Mouse (Mus musculus): Measurements from ENCODE around the gene Uba7. TPM values are rescaled to one million over a fixed set of nuclear protein-coding genes. Genes with fewer than 3 reads are reported as not detected.
A peak's percentile ranks its signal among the peaks of the same experiment; 100 is the strongest.

Uba7 gene
- polyA plus RNA-seq, 1 experiment from 2014 or later = 48.0 TPM

GRCm38 (mm10) chr9:107994464-107994863 lies 19.2 kb downstream of the Uba7 start:
- Histone ChIP-seq H3K36me3 (ENCODE audit: control insufficient read depth, insufficient read depth, low read length) (no peaks in the 10 kb centered on the region), H3K27me3 (replicated peaks; ENCODE audit: control insufficient read depth, insufficient read depth, low read length) (no peaks in the 10 kb centered on the region), H3K4me3 (ENCODE audit: low read depth, low read length) (no peak overlapping the region), H3K4me1 (replicated peaks; ENCODE audit: control insufficient read depth, insufficient read depth, low read length) (no peaks in the 10 kb centered on the region), H3K4me2 (ENCODE audit: low read length) (no peak overlapping the region), H3K9me3 (ENCODE audit: control insufficient read depth, low read length) (no peaks in the 10 kb centered on the region), H3K9ac (ENCODE audit: low read length) (no peak overlapping the region), H3K27ac (ENCODE audit: low read depth) (no peak overlapping the region)
- DNase-seq (ENCODE audit: low spot score) = no peak
- no peak for ATAC-seq (replicated peaks; ENCODE audit: low FRiP score, low TSS enrichment, low read depth)
- WGBS = 48% methylated on average over 2 of the region's 2 CpGs

GRCm38 (mm10) chr9:107995513-107995912 lies 20.2 kb downstream of the Uba7 start:
- Histone ChIP-seq H3K9ac (ENCODE audit: low read length) (no peak overlapping the region), H3K27ac (ENCODE audit: low read depth) (no peak overlapping the region), H3K4me3 (ENCODE audit: low read depth, low read length) (no peak overlapping the region), H3K9me3 (ENCODE audit: control insufficient read depth, low read length) (no peaks in the 10 kb centered on the region), H3K4me2 (ENCODE audit: low read length) (no peak overlapping the region), H3K4me1 (replicated peaks; ENCODE audit: control insufficient read depth, insufficient read depth, low read length) (no peaks in the 10 kb centered on the region), H3K27me3 (replicated peaks; ENCODE audit: control insufficient read depth, insufficient read depth, low read length) (no peaks in the 10 kb centered on the region), H3K36me3 (ENCODE audit: control insufficient read depth, insufficient read depth, low read length) (no peaks in the 10 kb centered on the region)
- ATAC-seq (replicated peaks; ENCODE audit: low FRiP score, low TSS enrichment, low read depth) (no peak), DNase-seq (ENCODE audit: low spot score) (no peak)
- WGBS = 94% methylated on average over 21 of the region's 21 CpGs

- Histone ChIP-seq H3K36me3 (ENCODE audit: control insufficient read depth, insufficient read depth, low read length) (no peaks in the 10 kb centered on the region), H3K4me1 (replicated peaks; ENCODE audit: control insufficient read depth, insufficient read depth, low read length) (no peaks in the 10 kb centered on the region), H3K27ac (ENCODE audit: low read depth) (no peak within 1 kb of the TSS), H3K27me3 (replicated peaks; ENCODE audit: control insufficient read depth, insufficient read depth, low read length) (no peaks in the 10 kb centered on the region), H3K4me3 (ENCODE audit: low read depth, low read length) (no peak within 1 kb of the TSS), H3K9ac (ENCODE audit: low read length) (no peak within 1 kb of the TSS), H3K9me3 (ENCODE audit: control insufficient read depth, low read length) (no peaks in the 10 kb centered on the region), H3K4me2 (ENCODE audit: low read length) (no peak within 1 kb of the TSS)
- ATAC-seq (replicated peaks; ENCODE audit: low FRiP score, low TSS enrichment, low read depth) (no peak), DNase-seq (ENCODE audit: low spot score) (no peak)
- WGBS = 86% methylated on average over 5 of the region's 5 CpGs
Observed at GRCm38 (mm10) chr9:107996049-107996448, 20.7 kb downstream of the Uba7 start, which contains the start of gene Gm20662. TSS of gene Gm20662 (plus strand) at chr9:107996349.

- Histone ChIP-seq H3K4me1 (replicated peaks; ENCODE audit: control insufficient read depth, insufficient read depth, low read length) (peaks cover 19% of the 10 kb centered on the region), H3K36me3 (ENCODE audit: control insufficient read depth, insufficient read depth, low read length) (no peaks in the 10 kb centered on the region), H3K4me3 (ENCODE audit: low read depth, low read length) (peak within 1 kb of the TSS; percentile 98), H3K4me2 (ENCODE audit: low read length) (peak within 1 kb of the TSS; percentile 91), H3K27me3 (replicated peaks; ENCODE audit: control insufficient read depth, insufficient read depth, low read length) (no peaks in the 10 kb centered on the region), H3K9ac (ENCODE audit: low read length) (peak within 1 kb of the TSS; percentile 93), H3K27ac (ENCODE audit: low read depth) (peak within 1 kb of the TSS; percentile 93), H3K9me3 (ENCODE audit: control insufficient read depth, low read length) (no peaks in the 10 kb centered on the region)
- peak; percentile 100 for DNase-seq (ENCODE audit: low spot score)
- peak; percentile 99 for ATAC-seq (replicated peaks; ENCODE audit: low FRiP score, low TSS enrichment, low read depth)
- under 1% methylated on average over 51 of the region's 51 CpGs for WGBS
Observed at GRCm38 (mm10) chr9:108001922-108002770, 26.8 kb downstream of the Uba7 start, which contains the start of gene Ip6k1. TSS of gene Ip6k1 (plus strand) at chr9:108002501.

- DNase-seq (ENCODE audit: low spot score) (no peak), ATAC-seq (replicated peaks; ENCODE audit: low FRiP score, low TSS enrichment, low read depth) (peak; percentile 61)
- Histone ChIP-seq H3K9ac (ENCODE audit: low read length) (peak overlapping the region; percentile 93), H3K27me3 (replicated peaks; ENCODE audit: control insufficient read depth, insufficient read depth, low read length) (no peaks in the 10 kb centered on the region), H3K4me1 (replicated peaks; ENCODE audit: control insufficient read depth, insufficient read depth, low read length) (peaks cover 19% of the 10 kb centered on the region), H3K27ac (ENCODE audit: low read depth) (peak overlapping the region; percentile 93), H3K36me3 (ENCODE audit: control insufficient read depth, insufficient read depth, low read length) (no peaks in the 10 kb centered on the region), H3K4me2 (ENCODE audit: low read length) (peak overlapping the region; percentile 82), H3K4me3 (ENCODE audit: low read depth, low read length) (peak overlapping the region; percentile 98), H3K9me3 (ENCODE audit: control insufficient read depth, low read length) (no peaks in the 10 kb centered on the region)
- WGBS = under 1% methylated on average over 49 of the region's 50 CpGs
Observed at GRCm38 (mm10) chr9:108002778-108003530, 27.6 kb downstream of the Uba7 start.

- WGBS = 14% methylated on average over 8 of the region's 8 CpGs
- peak overlapping the region; percentile 93 for H3K27ac ChIP-seq (ENCODE audit: low read depth)
Observed at GRCm38 (mm10) chr9:108003531-108003890, 28.2 kb downstream of the Uba7 start.

GRCm38 (mm10) chr9:108008041-108008440 lies 32.7 kb downstream of the Uba7 start:
- 0 out of 2 replicates have a peak, but pooled peaks cover 6% of the 10 kb centered on the region for H3K36me3 ChIP-seq (ENCODE audit: control insufficient read depth, insufficient read depth, low read length)
- ATAC-seq (replicated peaks; ENCODE audit: low FRiP score, low TSS enrichment, low read depth) (no peak), DNase-seq (ENCODE audit: low spot score) (no peak)
- H3K9ac ChIP-seq (ENCODE audit: low read length) = no peak overlapping the region
- no peak overlapping the region for H3K4me2 ChIP-seq (ENCODE audit: low read length)
- no peaks in the 10 kb centered on the region for H3K27me3 ChIP-seq (replicated peaks; ENCODE audit: control insufficient read depth, insufficient read depth, low read length)
- H3K4me3 ChIP-seq (ENCODE audit: low read depth, low read length) = no peak overlapping the region
- peaks cover 13% of the 10 kb centered on the region for H3K4me1 ChIP-seq (replicated peaks; ENCODE audit: control insufficient read depth, insufficient read depth, low read length)
- H3K9me3 ChIP-seq (ENCODE audit: control insufficient read depth, low read length) = no peaks in the 10 kb centered on the region
- H3K27ac ChIP-seq (ENCODE audit: low read depth) = no peak overlapping the region
- 91% methylated on average over 5 of the region's 5 CpGs for WGBS

More at GRCm38 (mm10) chr9:108003531-108003890, 28.2 kb downstream of the Uba7 start:
- H3K4me3 ChIP-seq (ENCODE audit: low read depth, low read length) = peak overlapping the region; percentile 98
- H3K9me3 ChIP-seq (ENCODE audit: control insufficient read depth, low read length) = no peaks in the 10 kb centered on the region
- DNase-seq (ENCODE audit: low spot score) (peak; percentile 60), ATAC-seq (replicated peaks; ENCODE audit: low FRiP score, low TSS enrichment, low read depth) (no peak)
- H3K4me1 ChIP-seq (replicated peaks; ENCODE audit: control insufficient read depth, insufficient read depth, low read length) = peaks cover 19% of the 10 kb centered on the region
- no peaks in the 10 kb centered on the region for H3K36me3 ChIP-seq (ENCODE audit: control insufficient read depth, insufficient read depth, low read length)
- peak overlapping the region; percentile 82 for H3K4me2 ChIP-seq (ENCODE audit: low read length)
- peak overlapping the region; percentile 93 for H3K9ac ChIP-seq (ENCODE audit: low read length)
- H3K27me3 ChIP-seq (replicated peaks; ENCODE audit: control insufficient read depth, insufficient read depth, low read length) = no peaks in the 10 kb centered on the region

GRCm38 (mm10) chr9:108010385-108010784 lies 35.1 kb downstream of the Uba7 start:
- no peak overlapping the region for H3K27ac ChIP-seq (ENCODE audit: low read depth)
- DNase-seq (ENCODE audit: low spot score) = no peak
- H3K4me2 ChIP-seq (ENCODE audit: low read length) = no peak overlapping the region
- no peak overlapping the region for H3K4me3 ChIP-seq (ENCODE audit: low read depth, low read length)
- no peak for ATAC-seq (replicated peaks; ENCODE audit: low FRiP score, low TSS enrichment, low read depth)
- H3K36me3 ChIP-seq (ENCODE audit: control insufficient read depth, insufficient read depth, low read length) = peaks cover 8% of the 10 kb centered on the region; the same call in 1 of the 2 replicates
- H3K4me1 ChIP-seq (replicated peaks; ENCODE audit: control insufficient read depth, insufficient read depth, low read length) = no peaks in the 10 kb centered on the region
- H3K27me3 ChIP-seq (replicated peaks; ENCODE audit: control insufficient read depth, insufficient read depth, low read length) = no peaks in the 10 kb centered on the region
- no peaks in the 10 kb centered on the region for H3K9me3 ChIP-seq (ENCODE audit: control insufficient read depth, low read length)
- no peak overlapping the region for H3K9ac ChIP-seq (ENCODE audit: low read length)

Measured in intestine, embryonic 14.5 days (tissue).